Mouse (Mus musculus): Measurements from ENCODE around the gene Ccdc27.

The Ccdc27 gene

DNA sequence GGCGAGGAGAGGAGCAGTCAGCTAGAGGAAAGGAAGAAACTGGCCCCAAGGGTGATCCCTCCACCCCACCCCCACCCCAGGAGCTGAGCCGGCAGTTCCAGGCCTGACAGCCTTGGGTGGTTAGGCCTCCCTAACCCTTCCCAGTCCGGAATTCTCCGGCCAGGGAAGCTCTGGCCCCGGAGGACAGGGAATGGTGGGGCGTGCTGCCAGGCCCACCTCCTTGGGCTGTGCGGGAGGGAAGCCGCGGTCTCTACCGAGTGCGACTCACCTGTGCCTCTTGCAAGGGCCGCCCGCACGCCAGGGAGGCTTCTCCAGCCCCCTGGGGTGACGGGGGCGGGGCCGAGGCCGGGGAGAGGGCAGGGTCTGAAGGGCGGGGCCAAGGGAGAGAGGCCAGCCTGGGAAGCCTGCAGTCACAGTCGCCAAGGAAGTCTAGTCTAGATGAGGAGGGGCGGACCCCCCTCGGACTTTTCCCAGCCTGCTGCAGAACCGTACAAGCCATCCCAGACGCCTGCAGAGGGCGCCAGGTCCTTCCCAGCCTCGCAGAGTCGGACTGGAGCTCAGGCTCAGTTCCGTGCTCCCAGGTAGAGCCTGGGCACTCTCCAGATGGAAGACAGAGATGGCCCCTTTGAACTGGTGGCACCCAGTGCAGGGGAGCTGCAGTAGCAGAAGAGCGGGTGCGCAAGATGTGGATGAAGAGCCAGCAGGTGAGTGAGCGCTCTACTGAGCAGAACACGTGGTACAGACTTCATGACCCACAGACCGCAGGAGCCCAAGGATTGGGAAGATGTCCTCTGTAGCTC lies 16.6 kb downstream of the Ccdc27 start, which contains the start of gene Smim1:
TSS of gene Smim1 (minus strand) at position 590 of the 800 bp plus-strand sequence.
- DNase-seq (ENCODE audit: low spot score) = peak; percentile 82

GRCm38 (mm10) chr4:154024729-154025521 lies 17.6 kb downstream of the Ccdc27 start:
- DNase-seq (ENCODE audit: low spot score) = no peak

- peak; percentile 80 for DNase-seq (ENCODE audit: low spot score)
Measured at GRCm38 (mm10) chr4:154023754-154024601, 18.5 kb downstream of the Ccdc27 start.

- DNase-seq (ENCODE audit: low spot score) = no peak
Measured at GRCm38 (mm10) chr4:154022844-154023243, 19.6 kb downstream of the Ccdc27 start.

- peak; percentile 71 for DNase-seq (ENCODE audit: low spot score)
Measured at GRCm38 (mm10) chr4:154022407-154022806, 20.1 kb downstream of the Ccdc27 start.

GRCm38 (mm10) chr4:154021432-154021831 lies 21.0 kb downstream of the Ccdc27 start:
- DNase-seq (ENCODE audit: low spot score) = no peak

DNA sequence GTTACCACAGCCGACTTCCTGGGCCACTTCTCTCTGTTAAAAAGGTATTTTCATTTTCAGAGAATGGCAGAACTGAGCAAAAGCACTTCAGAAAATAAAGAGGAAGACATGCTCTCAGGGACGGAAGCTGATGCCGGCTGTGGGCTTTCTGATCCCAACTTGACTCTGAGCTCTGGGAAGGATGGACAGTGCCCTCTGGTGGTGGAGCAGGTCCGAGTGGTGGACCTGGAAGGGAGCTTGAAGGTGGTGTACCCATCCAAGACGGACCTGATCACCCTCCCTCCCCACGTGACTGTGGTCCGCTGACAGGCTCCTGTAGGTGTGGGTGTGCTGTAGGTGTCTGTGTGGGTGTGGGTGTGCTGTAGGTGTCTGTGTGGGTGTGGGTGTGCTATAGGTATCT lies 22.9 kb downstream of the Ccdc27 start:
- no peak for DNase-seq (ENCODE audit: low spot score)

DNA sequence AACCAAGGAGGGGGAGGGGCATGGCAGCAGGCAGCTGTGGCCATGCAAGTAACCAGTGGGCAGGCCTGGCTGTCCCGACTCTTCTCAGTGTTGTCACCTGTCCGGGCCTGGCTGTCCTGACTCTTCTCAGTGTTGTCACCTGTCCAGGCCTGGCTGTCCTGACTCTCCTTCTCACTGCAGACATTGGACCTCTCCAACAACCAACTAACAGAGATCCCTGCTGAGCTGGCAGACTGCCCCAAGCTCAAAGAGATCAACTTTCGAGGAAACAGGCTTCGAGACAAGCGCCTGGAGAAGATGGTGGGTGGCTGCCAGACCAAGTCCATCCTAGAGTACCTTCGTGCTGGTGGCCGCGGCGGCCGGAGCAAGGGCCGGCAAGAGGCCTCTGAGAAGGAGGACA lies 27.0 kb downstream of the Ccdc27 start:
- DNase-seq (ENCODE audit: low spot score) = no peak

- no peak for DNase-seq (ENCODE audit: low spot score)
Measured at GRCm38 (mm10) chr4:154012132-154012882, 30.2 kb downstream of the Ccdc27 start.

DNA sequence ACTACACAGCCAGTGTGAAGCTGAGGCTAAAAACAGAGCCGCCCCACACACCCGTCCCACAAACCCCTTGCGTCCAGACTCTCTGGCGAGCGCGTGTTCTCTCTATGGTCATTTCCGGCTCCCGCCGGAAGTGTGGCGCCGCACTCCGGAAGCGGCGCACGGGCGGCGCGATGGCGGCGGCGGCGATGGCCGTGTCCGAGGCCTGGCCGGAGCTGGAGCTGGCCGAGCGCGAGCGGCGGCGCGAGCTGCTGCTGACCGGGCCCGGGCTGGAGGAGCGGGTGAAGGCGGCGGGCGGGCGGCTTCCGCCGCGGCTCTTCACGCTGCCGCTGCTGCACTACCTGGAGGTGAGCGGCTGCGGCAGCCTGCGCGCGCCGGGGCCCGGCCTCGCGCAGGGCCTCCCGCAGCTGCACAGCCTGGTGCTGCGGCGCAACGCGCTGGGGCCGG lies 30.8 kb downstream of the Ccdc27 start, which contains the start of gene Lrrc47:
TSS of gene Lrrc47 (plus strand) at position 86 of the 444 bp plus-strand sequence.
- peak; percentile 71 for DNase-seq (ENCODE audit: low spot score)

DNA sequence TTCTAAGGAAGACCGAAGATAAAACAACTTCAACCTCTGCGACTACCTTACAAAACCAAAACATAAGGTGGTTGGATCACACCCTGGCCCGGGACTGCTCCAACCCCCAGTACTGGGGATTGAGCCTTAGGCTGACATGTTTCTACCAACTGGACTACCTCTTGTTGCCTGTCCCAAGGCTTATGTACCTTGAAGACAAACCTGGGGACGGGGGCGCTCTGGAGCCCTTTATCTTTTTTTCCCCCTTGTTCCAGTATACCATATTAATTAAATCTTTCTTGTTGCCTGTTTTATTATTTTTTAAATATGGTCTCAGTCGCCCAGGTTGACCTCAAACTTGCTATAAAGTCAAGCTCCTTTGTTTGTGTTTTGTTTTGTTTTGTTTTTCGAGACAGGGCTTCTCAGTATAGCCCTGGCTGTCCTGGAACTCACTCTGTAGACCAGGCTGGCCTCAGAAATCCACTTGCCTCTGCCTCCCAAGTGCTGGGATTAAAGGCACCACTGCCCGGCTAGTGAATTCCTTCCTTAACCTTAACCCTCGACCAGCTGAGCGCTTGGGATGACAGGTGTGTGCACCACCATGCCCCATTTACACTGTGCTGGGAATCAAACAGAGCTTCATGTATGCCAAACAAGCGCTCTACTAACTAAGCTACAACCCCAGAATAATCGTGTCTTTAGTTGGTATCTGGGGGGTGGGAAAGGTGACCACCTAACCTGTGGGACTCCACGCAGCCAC lies 31.4 kb downstream of the Ccdc27 start:
- no peak for DNase-seq (ENCODE audit: low spot score)

- no peak for DNase-seq (ENCODE audit: low spot score)
Measured at GRCm38 (mm10) chr4:154007759-154008158, 34.7 kb downstream of the Ccdc27 start.

GRCm38 (mm10) chr4:154006264-154006663 lies 36.2 kb downstream of the Ccdc27 start:
- no peak for DNase-seq (ENCODE audit: low spot score)

GRCm38 (mm10) chr4:154005488-154005887 lies 37.0 kb downstream of the Ccdc27 start:
- no peak for DNase-seq (ENCODE audit: low spot score)

DNA sequence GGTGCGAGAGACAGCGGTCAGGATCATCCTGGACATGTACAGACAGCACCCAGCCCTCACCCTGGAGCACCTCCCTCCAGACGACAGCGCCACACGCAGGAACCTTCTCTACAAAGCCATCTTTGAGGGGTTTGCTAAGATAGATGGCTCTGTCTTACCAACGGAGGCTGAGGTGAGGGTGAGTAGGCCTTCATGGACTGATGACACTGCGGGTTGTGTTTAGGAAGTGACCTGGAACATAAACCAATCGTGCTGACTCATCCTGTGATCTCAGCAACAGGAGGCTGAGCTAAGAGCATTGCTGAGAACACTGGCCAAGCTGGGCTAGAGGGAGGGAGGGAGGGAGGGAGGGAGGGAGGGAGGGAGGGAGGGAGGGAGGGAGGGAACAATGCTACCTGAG lies 49.0 kb downstream of the Ccdc27 start:
- DNase-seq (ENCODE audit: low spot score) = no peak

DNA sequence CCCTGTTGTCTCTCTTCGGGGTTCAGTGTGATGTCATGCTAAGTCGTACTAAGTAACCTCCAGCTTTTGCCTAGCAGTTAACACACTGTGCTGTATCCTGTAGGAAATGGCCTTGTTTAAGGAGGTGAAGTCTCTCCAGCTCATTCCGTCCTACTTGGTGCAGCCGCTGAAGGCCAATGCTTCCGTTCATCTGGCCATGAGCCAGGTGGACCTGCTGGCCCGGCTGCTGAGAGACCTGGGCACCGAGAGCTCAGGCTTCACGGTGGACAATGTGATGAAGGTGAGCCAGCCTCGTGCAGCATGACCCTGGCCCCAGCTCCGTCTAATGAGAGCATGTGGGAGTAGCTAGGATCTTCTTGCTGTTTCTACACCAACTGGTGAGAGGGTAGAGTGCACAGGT lies 49.8 kb downstream of the Ccdc27 start:
- DNase-seq (ENCODE audit: low spot score) = no peak

- no peak for DNase-seq (ENCODE audit: low spot score)
Measured at GRCm38 (mm10) chr4:153980470-153980869, 62.0 kb downstream of the Ccdc27 start.

GRCm38 (mm10) chr4:153979243-153979642 lies 63.2 kb downstream of the Ccdc27 start:
- no peak for DNase-seq (ENCODE audit: low spot score)
